Mouse (Mus musculus) embryonic facial prominence, embryonic 15.5 days (tissue): ENCODE results near the gene Myh15. TPM values are rescaled to one million over a fixed set of nuclear protein-coding genes. Genes with fewer than 3 reads are reported as not detected.
"Not testable (repeated sequence)": the region's sequence is repeated elsewhere in the genome, so short reads cannot be mapped to it uniquely, and the experiment has no call there.

Experiments used
- ATAC-seq: fragments of 200-750 bp; cut with Nextera tagmentation; 2 replicates; pipeline ENCODE4 v1.8.0; 2017; ENCODE audit warnings: low read depth, moderate TSS enrichment; ENCODE audit not compliant: insufficient number of reproducible peaks, low FRiP score, low TSS enrichment
- H3K27ac ChIP-seq: fragments of 300-500 bp; sonication (generic); replicated peaks from 2 replicates; pipeline ENCODE4 v1.5.1; 2015; ENCODE audit warnings: mild to moderate bottlenecking, inconsistent platforms
- H3K27me3 ChIP-seq: fragments of 300-500 bp; sonication (generic); 2 replicates; pipeline ENCODE4 v1.6.1; 2015; ENCODE audit warnings: inconsistent platforms
- H3K36me3 ChIP-seq: fragments of 300-500 bp; sonication (generic); 2 replicates; pipeline ENCODE4 v1.6.1; 2015; ENCODE audit warnings: mild to moderate bottlenecking, inconsistent platforms
- H3K4me1 ChIP-seq: fragments of 300-500 bp; sonication (generic); 2 replicates; pipeline ENCODE4 v1.6.1; 2015; ENCODE audit warnings: inconsistent platforms
- H3K4me2 ChIP-seq: fragments of 300-500 bp; sonication (generic); replicated peaks from 2 replicates; pipeline ENCODE4 v1.6.1; 2015; ENCODE audit warnings: mild to moderate bottlenecking, inconsistent platforms
- H3K4me3 ChIP-seq: fragments of 300-500 bp; sonication (generic); replicated peaks from 2 replicates; pipeline ENCODE4 v1.5.1; 2015; ENCODE audit warnings: mild to moderate bottlenecking, inconsistent platforms
- H3K9ac ChIP-seq: fragments of 300-500 bp; sonication (generic); 2 replicates; pipeline ENCODE4 v1.6.1; 2015; ENCODE audit warnings: inconsistent platforms
- H3K9me3 ChIP-seq: fragments of 300-500 bp; sonication (generic); replicated peaks from 2 replicates; pipeline ENCODE4 v1.6.1; 2016; ENCODE audit warnings: inconsistent platforms
- WGBS: fragments of 180-500 bp; shearing (Covaris S2); methylation state at CpG from one replicate; pipeline ENCODE4 v1.1.7; 2015; 5-methylcytosine and 5-hydroxymethylcytosine counted together
- polyA plus RNA-seq: library from polyadenylated mRNA; unstranded; fragments of >200 nt; fragmentation: Nextera tagmentation; extraction: Ambion mirVana; gene quantifications from 2 replicates; pipeline ENCODE4 v1.2.1, GENCODE M21; 2015

The Myh15 gene
- polyA plus RNA-seq, 1 experiment from 2014 or later: 0.07 TPM

- H3K4me3 ChIP-seq: no peak overlapping the region
- H3K9ac ChIP-seq: no peak overlapping the region
- WGBS: 86% methylated on average over 11 of the region's 11 CpGs
- ATAC-seq: no peak
- H3K9me3 ChIP-seq: no peaks in the 10 kb centered on the region
- no peak overlapping the region for H3K27ac ChIP-seq
- 0 out of 2 replicates have a peak, but pooled peaks cover 3% of the 10 kb centered on the region for H3K4me1 ChIP-seq
- no peaks in the 10 kb centered on the region for H3K27me3 ChIP-seq
- H3K4me2 ChIP-seq: no peak overlapping the region
- no peaks in the 10 kb centered on the region for H3K36me3 ChIP-seq
Observed at GRCm38 (mm10) chr16:49165728-49166127, 108.4 kb downstream of the Myh15 start.

GRCm38 (mm10) chr16:49167325-49167724, 110.0 kb downstream of the Myh15 start:
- Histone ChIP-seq H3K4me3 (no peak overlapping the region), H3K27ac (no peak overlapping the region), H3K27me3 (no peaks in the 10 kb centered on the region), H3K4me1 (0 out of 2 replicates have a peak, but pooled peaks cover 3% of the 10 kb centered on the region), H3K9ac (no peak overlapping the region), H3K9me3 (no peaks in the 10 kb centered on the region), H3K36me3 (no peaks in the 10 kb centered on the region), H3K4me2 (no peak overlapping the region)
- ATAC-seq: no peak
- WGBS: 77% methylated on average over 12 of the region's 12 CpGs

GRCm38 (mm10) chr16:49175077-49175476, 117.8 kb downstream of the Myh15 start:
- Histone ChIP-seq H3K27ac (no peak overlapping the region), H3K4me1 (no peaks in the 10 kb centered on the region), H3K9ac (no peak overlapping the region), H3K9me3 (no peaks in the 10 kb centered on the region), H3K4me2 (no peak overlapping the region), H3K36me3 (no peaks in the 10 kb centered on the region), H3K27me3 (no peaks in the 10 kb centered on the region), H3K4me3 (no peak overlapping the region)
- ATAC-seq: no peak
- WGBS: 100% methylated on average over 1 of the region's 1 CpGs

GRCm38 (mm10) chr16:49175729-49176395, 118.6 kb downstream of the Myh15 start:
- no peak for ATAC-seq
- Histone ChIP-seq H3K9ac (no peak overlapping the region), H3K4me3 (no peak overlapping the region), H3K4me1 (no peaks in the 10 kb centered on the region), H3K36me3 (no peaks in the 10 kb centered on the region), H3K27ac (no peak overlapping the region), H3K4me2 (no peak overlapping the region), H3K9me3 (no peaks in the 10 kb centered on the region), H3K27me3 (no peaks in the 10 kb centered on the region)
- 80% methylated on average over 8 of the region's 8 CpGs for WGBS

- Histone ChIP-seq H3K27me3 (no peaks in the 10 kb centered on the region), H3K36me3 (no peaks in the 10 kb centered on the region), H3K27ac (no peak overlapping the region), H3K9ac (no peak overlapping the region), H3K4me2 (no peak overlapping the region), H3K4me1 (no peaks in the 10 kb centered on the region), H3K9me3 (no peaks in the 10 kb centered on the region), H3K4me3 (no peak overlapping the region)
- 68% methylated on average over 2 of the region's 2 CpGs for WGBS
- ATAC-seq: no peak
Observed at GRCm38 (mm10) chr16:49193521-49193920, 136.2 kb downstream of the Myh15 start.

- Histone ChIP-seq H3K4me2 (no peak overlapping the region), H3K4me3 (no peak overlapping the region), H3K4me1 (no peaks in the 10 kb centered on the region), H3K9me3 (no peaks in the 10 kb centered on the region), H3K27ac (no peak overlapping the region), H3K9ac (no peak overlapping the region), H3K27me3 (no peaks in the 10 kb centered on the region), H3K36me3 (no peaks in the 10 kb centered on the region)
- 78% methylated on average over 2 of the region's 2 CpGs for WGBS
- ATAC-seq: no peak
Observed at GRCm38 (mm10) chr16:49193986-49194385, 136.7 kb downstream of the Myh15 start.

- no peak overlapping the region for H3K9ac ChIP-seq
- H3K4me2 ChIP-seq: no peak overlapping the region
- no peak overlapping the region for H3K4me3 ChIP-seq
- H3K27me3 ChIP-seq: no peaks in the 10 kb centered on the region
- no peak for ATAC-seq
- H3K36me3 ChIP-seq: no peaks in the 10 kb centered on the region
- no peaks in the 10 kb centered on the region for H3K4me1 ChIP-seq
- WGBS: 25% methylated on average over 3 of the region's 3 CpGs
- no peaks in the 10 kb centered on the region for H3K9me3 ChIP-seq
- H3K27ac ChIP-seq: no peak overlapping the region
Observed at GRCm38 (mm10) chr16:49196290-49196689, 139.0 kb downstream of the Myh15 start.

GRCm38 (mm10) chr16:49197951-49198350, 140.7 kb downstream of the Myh15 start:
- Histone ChIP-seq H3K27ac (no peak overlapping the region), H3K9ac (no peak overlapping the region), H3K27me3 (no peaks in the 10 kb centered on the region), H3K36me3 (no peaks in the 10 kb centered on the region), H3K4me2 (no peak overlapping the region), H3K4me3 (no peak overlapping the region), H3K4me1 (no peaks in the 10 kb centered on the region), H3K9me3 (no peaks in the 10 kb centered on the region)
- ATAC-seq: no peak
- 44% methylated on average over 3 of the region's 3 CpGs for WGBS

GRCm38 (mm10) chr16:49223733-49224132, 166.4 kb downstream of the Myh15 start:
- H3K36me3 ChIP-seq: no peaks in the 10 kb centered on the region
- H3K27ac ChIP-seq: no peak overlapping the region
- no peak overlapping the region for H3K4me3 ChIP-seq
- H3K4me1 ChIP-seq: no peaks in the 10 kb centered on the region
- H3K27me3 ChIP-seq: no peaks in the 10 kb centered on the region
- H3K9ac ChIP-seq: no peak overlapping the region
- 68% methylated on average over 8 of the region's 8 CpGs for WGBS
- ATAC-seq: no peak
- H3K4me2 ChIP-seq: no peak overlapping the region
- no peaks in the 10 kb centered on the region for H3K9me3 ChIP-seq

GRCm38 (mm10) chr16:49243517-49243916, 186.2 kb downstream of the Myh15 start:
- not testable (repeated sequence) for H3K27me3 ChIP-seq, H3K27ac ChIP-seq, H3K9ac ChIP-seq, H3K4me3 ChIP-seq, H3K9me3 ChIP-seq, H3K4me1 ChIP-seq, ATAC-seq, H3K4me2 ChIP-seq, H3K36me3 ChIP-seq
- WGBS: 84% methylated on average over 1 of the region's 1 CpGs
